Mouse (Mus musculus): Measurements from ENCODE around the gene Slc10a2.

GRCm38 (mm10) chr8:5129322-5129829 lies 24.2 kb upstream of the Slc10a2 start:
- TF ChIP-seq CTCF (IDR thresholded peaks at IDR 0.05; ENCODE audit: low read depth, low read length) (no peak), EP300 (IDR thresholded peaks at IDR 0.05; ENCODE audit: insufficient read depth, low read depth, low read length) (no peak)
